Mouse (Mus musculus): ENCODE measurements around the gene Sept9.

GRCm38 (mm10) chr11:117246981-117247431 lies 47.5 kb downstream of the Sept9 start:
- TF ChIP-seq TAL1 (IDR thresholded peaks at IDR 0.05; ENCODE audit: low read length): no peak
- no peak for TF ChIP-seq GATA1 (IDR thresholded peaks at IDR 0.05; ENCODE audit: low read length)
